Mouse (Mus musculus) thymus, postnatal 4 days (tissue): Measurements from ENCODE around the gene Khnyn.

Experiments
- DNase-seq: peaks from one replicate; pipeline ENCODE4 v3.0.0; 2021

Khnyn gene

GRCm38 (mm10) chr14:55884713-55885113 lies at the start of gene Khnyn:
Khnyn (plus strand) TSS chr14:55884947.
- peak; percentile 77 for DNase-seq

- DNase-seq: no peak
These were observed 46.4 kb upstream of the Khnyn start for GRCm38 (mm10) chr14:55838312-55838711.

GRCm38 (mm10) chr14:55838740-55839139 lies 46.0 kb upstream of the Khnyn start:
- DNase-seq: no peak

GRCm38 (mm10) chr14:55840853-55841366 lies 43.8 kb upstream of the Khnyn start:
- peak; percentile 4 for DNase-seq

- DNase-seq: peak; percentile 42
These were observed 42.0 kb upstream of the Khnyn start for GRCm38 (mm10) chr14:55842794-55843193.

- no peak for DNase-seq
These were observed 39.0 kb upstream of the Khnyn start for GRCm38 (mm10) chr14:55845506-55846294.

- no peak for DNase-seq
These were observed 33.9 kb upstream of the Khnyn start for GRCm38 (mm10) chr14:55850885-55851284.

- DNase-seq: peak; percentile 31
These were observed 31.8 kb upstream of the Khnyn start for GRCm38 (mm10) chr14:55852646-55853551.

- peak; percentile 87 for DNase-seq
These were observed 31.0 kb upstream of the Khnyn start, which contains the start of gene Nynrin for GRCm38 (mm10) chr14:55853621-55854285. Nynrin (plus strand) TSS chr14:55854010.

GRCm38 (mm10) chr14:55854406-55855100 lies 30.2 kb upstream of the Khnyn start:
- peak; percentile 23 for DNase-seq

GRCm38 (mm10) chr14:55855101-55855561 lies 29.6 kb upstream of the Khnyn start:
- DNase-seq: peak; percentile 61

GRCm38 (mm10) chr14:55857588-55857987 lies 27.2 kb upstream of the Khnyn start:
- DNase-seq: no peak

- no peak for DNase-seq
These were observed 22.6 kb upstream of the Khnyn start for GRCm38 (mm10) chr14:55862186-55862585.

GRCm38 (mm10) chr14:55862970-55863369 lies 21.8 kb upstream of the Khnyn start:
- DNase-seq: no peak

- peak; percentile 81 for DNase-seq
These were observed 21.0 kb upstream of the Khnyn start for GRCm38 (mm10) chr14:55863773-55864172.

- DNase-seq: peak; percentile 51
These were observed 17.8 kb upstream of the Khnyn start for GRCm38 (mm10) chr14:55866962-55867361.

GRCm38 (mm10) chr14:55868230-55869026 lies 16.3 kb upstream of the Khnyn start:
- DNase-seq: no peak

- DNase-seq: no peak
These were observed 15.2 kb upstream of the Khnyn start for GRCm38 (mm10) chr14:55869538-55869937.

- no peak for DNase-seq
These were observed 12.7 kb upstream of the Khnyn start for GRCm38 (mm10) chr14:55872039-55872438.

- DNase-seq: no peak
These were observed 12.2 kb upstream of the Khnyn start for GRCm38 (mm10) chr14:55872551-55872950.

GRCm38 (mm10) chr14:55873242-55873713 lies 11.5 kb upstream of the Khnyn start:
- DNase-seq: no peak
